Mouse (Mus musculus): ENCODE measurements around the gene Ntmt1. TPM values are rescaled to one million over a fixed set of nuclear protein-coding genes. Genes with fewer than 3 reads are reported as not detected.

Gene Ntmt1
- polyA plus RNA-seq, 1 experiment, result 14.6 TPM

DNA sequence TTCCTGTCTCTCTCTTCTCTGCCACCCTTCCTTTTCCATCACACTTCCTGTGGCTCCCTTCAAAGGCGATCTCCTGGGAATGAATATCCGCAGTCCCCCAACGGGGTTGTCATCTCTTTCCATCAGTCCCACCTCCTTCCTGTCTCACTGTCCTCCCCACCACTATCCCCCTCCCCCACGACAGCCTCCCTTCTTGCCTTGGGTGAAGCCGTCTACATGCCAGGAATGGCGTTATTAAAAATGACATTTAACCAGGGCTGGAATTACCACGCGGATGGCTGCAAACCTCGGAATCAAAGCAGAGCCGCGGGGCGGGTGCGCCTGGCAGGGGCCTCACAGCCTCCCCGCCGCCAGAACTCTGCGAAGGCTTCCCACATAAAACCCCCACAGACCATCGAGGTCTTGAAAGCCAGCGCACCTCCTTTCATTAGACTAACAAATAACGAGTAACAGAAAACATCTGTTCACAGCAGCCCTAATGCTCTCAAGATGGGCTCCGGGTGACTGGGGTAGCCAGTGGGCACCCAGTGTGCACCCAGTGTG is 45.2 kb downstream of the Ntmt1 start:
- Histone ChIP-seq H3K4me1 (ENCODE audit: control insufficient read depth, insufficient read depth, insufficient read length, low read length) (no peaks in the 10 kb centered on the region), H3K4me3 (ENCODE audit: insufficient read depth, low read depth, low read length) (no peak overlapping the region), H3K27ac (replicated peaks; ENCODE audit: low read depth, low read length) (no peak overlapping the region)

DNA sequence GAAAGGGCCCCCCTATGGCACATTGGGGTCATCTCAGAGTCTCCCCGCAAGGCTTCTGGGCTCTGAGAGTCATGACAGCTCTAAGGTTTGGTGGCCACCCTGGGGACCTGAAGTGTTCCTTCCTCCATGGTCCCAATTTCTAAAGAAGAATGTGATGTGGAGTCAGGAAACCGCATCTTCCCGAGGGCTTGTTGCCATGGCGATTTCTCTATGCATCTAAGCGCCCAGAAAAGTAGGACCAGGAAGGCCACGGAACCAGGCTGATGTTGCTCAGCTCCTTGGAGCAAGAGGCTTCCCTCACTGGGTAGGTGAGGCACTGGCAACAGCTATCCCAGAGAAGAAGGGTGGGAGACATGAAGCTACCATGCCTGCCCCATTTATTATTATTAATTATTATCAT is 49.5 kb downstream of the Ntmt1 start:
- Histone ChIP-seq H3K27ac (replicated peaks; ENCODE audit: low read depth, low read length) (no peak overlapping the region), H3K4me3 (ENCODE audit: insufficient read depth, low read depth, low read length) (no peak overlapping the region), H3K4me1 (ENCODE audit: control insufficient read depth, insufficient read depth, insufficient read length, low read length) (no peaks in the 10 kb centered on the region)

DNA sequence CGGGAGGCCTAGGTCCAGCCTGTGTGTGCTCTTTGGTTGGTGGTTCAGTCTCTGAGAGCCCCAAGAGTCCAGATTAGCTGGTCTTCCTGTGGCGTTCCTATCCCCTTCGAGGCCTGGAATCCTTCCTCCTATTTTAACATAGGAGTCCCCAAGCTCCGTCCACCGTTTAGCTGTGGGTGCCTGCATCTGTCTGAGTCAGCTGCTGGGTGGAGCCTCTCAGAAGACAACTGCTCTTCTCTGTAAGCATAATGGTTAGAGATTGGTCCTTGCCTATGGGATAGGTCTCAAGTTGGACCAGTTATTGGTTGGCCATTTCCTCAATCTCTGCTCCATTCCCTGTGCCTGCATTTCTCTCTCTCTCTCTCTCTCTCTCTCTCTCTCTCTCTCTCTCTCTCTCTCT is 52.2 kb downstream of the Ntmt1 start:
- Histone ChIP-seq H3K4me3 (ENCODE audit: insufficient read depth, low read depth, low read length) (no peak overlapping the region), H3K4me1 (ENCODE audit: control insufficient read depth, insufficient read depth, insufficient read length, low read length) (no peaks in the 10 kb centered on the region), H3K27ac (replicated peaks; ENCODE audit: low read depth, low read length) (no peak overlapping the region)

DNA sequence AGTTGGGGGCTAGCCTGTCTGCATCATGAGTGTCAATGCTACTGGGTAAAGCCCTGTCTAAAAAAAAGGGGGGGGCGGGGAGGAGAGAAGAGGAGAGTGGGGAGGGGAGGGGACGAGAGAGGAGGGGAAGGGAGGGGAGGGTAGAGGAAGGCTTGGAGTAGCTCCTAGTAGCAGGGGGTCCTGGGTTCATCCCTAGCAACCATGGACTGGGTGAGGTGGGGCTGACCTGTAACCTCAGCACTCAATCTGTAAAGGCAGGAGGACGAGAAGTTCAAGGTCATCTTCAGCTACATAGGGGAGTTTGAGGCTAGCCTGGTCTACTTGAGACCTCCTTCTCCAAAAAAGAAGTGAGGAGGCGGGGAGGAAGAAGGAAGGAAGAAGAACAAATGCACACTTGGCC is 54.5 kb downstream of the Ntmt1 start:
- Histone ChIP-seq H3K27ac (replicated peaks; ENCODE audit: low read depth, low read length) (no peak overlapping the region), H3K4me3 (ENCODE audit: insufficient read depth, low read depth, low read length) (no peak overlapping the region), H3K4me1 (ENCODE audit: control insufficient read depth, insufficient read depth, insufficient read length, low read length) (no peaks in the 10 kb centered on the region)

DNA sequence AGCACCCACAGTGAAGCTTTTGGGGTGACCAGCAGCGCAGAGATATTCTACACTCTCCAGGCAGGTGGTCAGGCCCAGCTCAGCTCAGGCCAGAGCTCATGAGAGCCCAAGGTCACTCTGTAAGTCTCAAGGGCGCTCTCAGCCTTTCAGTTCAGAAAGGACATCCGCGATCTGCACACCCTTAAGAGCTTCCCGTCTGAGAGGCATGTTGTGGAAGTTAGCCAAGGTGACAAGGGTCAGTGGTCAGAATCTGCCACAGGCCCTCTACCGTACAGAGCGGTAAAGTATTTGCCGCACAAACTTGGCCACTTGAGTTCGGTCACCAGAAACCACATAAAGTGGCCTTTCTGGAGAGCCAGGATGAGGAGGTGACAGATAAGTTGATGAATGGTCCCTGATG is 55.9 kb downstream of the Ntmt1 start:
- Histone ChIP-seq H3K27ac (replicated peaks; ENCODE audit: low read depth, low read length) (no peak overlapping the region), H3K4me3 (ENCODE audit: insufficient read depth, low read depth, low read length) (no peak overlapping the region), H3K4me1 (ENCODE audit: control insufficient read depth, insufficient read depth, insufficient read length, low read length) (no peaks in the 10 kb centered on the region)

DNA sequence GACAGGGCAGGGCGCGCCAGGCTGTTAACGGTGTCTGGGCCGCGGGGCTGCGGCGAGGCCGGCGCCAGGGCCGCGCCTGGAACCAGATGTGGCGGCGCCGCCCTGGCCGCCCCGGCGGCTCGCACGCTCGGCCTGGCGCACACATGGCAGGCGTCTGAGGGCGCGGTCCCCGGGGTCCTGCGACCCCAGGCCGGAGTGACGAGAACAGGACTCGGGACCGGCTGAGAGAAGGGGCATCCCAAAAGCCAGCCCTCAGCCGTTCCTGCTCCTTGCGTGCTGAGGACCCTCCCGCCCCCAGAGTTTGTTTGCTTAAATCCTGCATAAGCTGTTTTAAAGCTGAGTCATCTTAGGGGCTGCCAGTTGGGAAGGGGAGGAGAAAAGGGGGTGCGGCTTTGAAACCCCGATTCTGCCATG is 57.3 kb downstream of the Ntmt1 start:
- no peaks in the 10 kb centered on the region for H3K4me1 ChIP-seq (ENCODE audit: control insufficient read depth, insufficient read depth, insufficient read length, low read length)
- no peak overlapping the region for H3K4me3 ChIP-seq (ENCODE audit: insufficient read depth, low read depth, low read length)
- no peak overlapping the region for H3K27ac ChIP-seq (replicated peaks; ENCODE audit: low read depth, low read length)

DNA sequence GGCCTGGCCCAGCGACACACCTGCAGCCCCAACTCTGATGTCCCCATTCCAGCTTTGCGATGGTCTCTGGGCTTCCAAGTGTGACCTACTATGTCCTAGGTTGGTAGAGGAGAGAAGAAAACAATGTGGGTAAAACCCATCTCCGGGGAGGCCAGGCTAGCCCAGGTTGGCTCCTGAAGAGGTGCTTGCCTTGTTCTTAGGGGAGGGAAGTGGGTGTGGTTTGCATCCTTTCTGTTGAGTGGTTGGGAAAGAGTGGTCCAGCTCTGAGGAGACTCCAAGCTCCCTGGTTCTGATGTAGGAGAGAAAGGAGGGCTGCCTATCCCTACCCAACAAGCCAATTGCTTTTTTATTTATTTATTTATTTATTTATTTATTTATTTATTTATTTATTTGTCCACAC is 57.8 kb downstream of the Ntmt1 start:
- no peak overlapping the region for H3K4me3 ChIP-seq (ENCODE audit: insufficient read depth, low read depth, low read length)
- H3K27ac ChIP-seq (replicated peaks; ENCODE audit: low read depth, low read length), result no peak overlapping the region
- no peaks in the 10 kb centered on the region for H3K4me1 ChIP-seq (ENCODE audit: control insufficient read depth, insufficient read depth, insufficient read length, low read length)

DNA sequence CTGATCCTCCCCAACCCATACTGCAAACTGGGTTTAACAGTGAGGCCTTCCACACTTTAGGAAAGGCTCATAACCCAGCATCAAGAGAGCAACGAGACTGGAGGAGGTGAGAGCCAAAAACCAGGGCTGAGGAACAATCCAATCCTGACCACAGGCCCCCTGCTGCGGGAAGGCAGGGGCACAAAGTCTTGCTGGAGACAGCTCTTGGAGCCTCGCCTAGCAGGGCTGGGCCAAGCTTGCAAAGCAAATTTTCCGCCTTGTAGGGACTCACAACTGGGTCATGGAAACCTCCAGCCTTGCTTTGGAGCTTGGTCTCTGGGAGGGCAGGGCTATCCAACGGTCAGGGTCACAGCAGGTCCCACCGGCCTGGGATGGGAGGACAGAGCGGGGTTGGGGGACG is 63.2 kb downstream of the Ntmt1 start:
- Histone ChIP-seq H3K4me1 (ENCODE audit: control insufficient read depth, insufficient read depth, insufficient read length, low read length) (no peaks in the 10 kb centered on the region), H3K4me3 (ENCODE audit: insufficient read depth, low read depth, low read length) (no peak overlapping the region), H3K27ac (replicated peaks; ENCODE audit: low read depth, low read length) (no peak overlapping the region)

Other genes starting within 250 kb of the Ntmt1 start
- not detected in 2 replicates for gene Cstad, start 212.8 kb upstream of the Ntmt1 start, polyA plus RNA-seq (2012; ENCODE audit: insufficient read depth, insufficient read length, missing spikeins)
- gene 1700001O22Rik, start 4.2 kb upstream of the Ntmt1 start, polyA plus RNA-seq (2012; ENCODE audit: insufficient read depth, insufficient read length, missing spikeins), result not detected in 2 replicates
- 4.3 and 5.6 TPM in 2 replicates for gene Asb6, start 22.5 kb downstream of the Ntmt1 start, polyA plus RNA-seq (2012; ENCODE audit: insufficient read depth, insufficient read length, missing spikeins)
- gene Prrx2, start 27.1 kb downstream of the Ntmt1 start, polyA plus RNA-seq (2012; ENCODE audit: insufficient read depth, insufficient read length, missing spikeins), result not detected in 2 replicates
- gene Ptges, start 122.0 kb downstream of the Ntmt1 start, polyA plus RNA-seq (2012; ENCODE audit: insufficient read depth, insufficient read length, missing spikeins), result 15.6 and 20.6 TPM in 2 replicates
- gene Tor1b, start 145.1 kb downstream of the Ntmt1 start, polyA plus RNA-seq (2012; ENCODE audit: insufficient read depth, insufficient read length, missing spikeins), result 13.7 and 14.0 TPM in 2 replicates
- 20.5 and 26.0 TPM in 2 replicates for gene Tor1a, start 160.1 kb downstream of the Ntmt1 start, polyA plus RNA-seq (2012; ENCODE audit: insufficient read depth, insufficient read length, missing spikeins)
- gene BC005624, start 174.4 kb downstream of the Ntmt1 start, polyA plus RNA-seq (2012; ENCODE audit: insufficient read depth, insufficient read length, missing spikeins), result 19.9 and 27.2 TPM in 2 replicates
- 7.3 and 7.7 TPM in 2 replicates for gene Usp20, start 174.5 kb downstream of the Ntmt1 start, polyA plus RNA-seq (2012; ENCODE audit: insufficient read depth, insufficient read length, missing spikeins)